In the genomic region with DNA sequence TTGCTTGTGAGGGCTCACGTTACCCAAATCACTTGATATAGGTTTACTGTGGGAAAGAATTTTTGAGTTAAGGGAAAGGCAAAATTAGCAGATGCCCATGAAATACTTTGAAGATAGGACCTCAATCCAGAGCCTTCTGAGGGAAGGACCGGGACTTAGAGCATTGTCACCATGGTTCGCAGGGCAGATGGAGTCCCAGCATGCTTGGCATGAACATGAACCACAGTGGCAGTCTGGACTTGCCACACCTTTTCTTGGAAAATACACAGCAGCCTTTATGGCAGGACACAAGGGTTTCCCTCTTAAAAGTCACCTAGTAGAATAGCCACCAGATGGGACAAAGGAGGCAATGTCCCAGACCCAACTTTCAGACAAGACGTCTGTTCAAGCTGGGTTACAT, we compare ENCODE assay signal across 16 mouse cellular contexts.
DNase-seq lines count a peak whose midpoint lies in the region; ATAC-seq lines count a peak whose summit lies in the region.
"Had no signal": no experiment of that assay in that cellular context is flagged by ENCODE, and none has a peak within 500 bp of the region (broad histone marks: within the 10 kb centered on the region; RNA-seq: fewer than 3 reads in every experiment).

No protein-coding gene starts in this region.

- no peak overlapping the region for H3K4me2 ChIP-seq in heart, embryonic 12.5 days
- H3K4me2 ChIP-seq: embryonic facial prominence, embryonic 12.5 days; forebrain, embryonic 15.5 days; heart, embryonic 13.5 days; hindbrain, embryonic 12.5 days; intestine, embryonic 15.5 days had no signal

- no peak overlapping the region for H3K27ac ChIP-seq in heart, embryonic 12.5 days (ENCODE audit: poor library complexity, severe bottlenecking)
- H3K27ac ChIP-seq: embryonic facial prominence, embryonic 12.5 days; forebrain, embryonic 15.5 days; heart, embryonic 13.5 days; hindbrain, embryonic 12.5 days; intestine, embryonic 15.5 days had no signal

- H3K36me3 ChIP-seq in heart, embryonic 12.5 days, result no peaks in the 10 kb centered on the region
- H3K36me3 ChIP-seq: embryonic facial prominence, embryonic 12.5 days; forebrain, embryonic 15.5 days; heart, embryonic 13.5 days; hindbrain, embryonic 12.5 days; intestine, embryonic 15.5 days had no signal

- H3K9me3 ChIP-seq in heart, embryonic 12.5 days (replicated peaks), result no peaks in the 10 kb centered on the region
- H3K9me3 ChIP-seq: embryonic facial prominence, embryonic 12.5 days; forebrain, embryonic 15.5 days; heart, embryonic 13.5 days; hindbrain, embryonic 12.5 days; intestine, embryonic 15.5 days had no signal

- peak; percentile 65 for DNase-seq in left cerebral cortex, postnatal 4 days
- DNase-seq in left cerebral cortex, postnatal 14 days (ENCODE audit: low spot score in 2 of 2), result no peak
- DNase-seq in cerebellum, adult 11-12 months, result peak; percentile 82
- peak; percentile 85 for DNase-seq in cerebellum, adult 9-10 months
- DNase-seq in cerebellum, postnatal 25 days, result peak; percentile 90 to 92
- DNase-seq in kidney, postnatal 14 days, result no peak
- DNase-seq in layer of hippocampus, adult 9-11 months, result no peak
- DNase-seq: adrenal gland, postnatal 10 days; heart, postnatal 36 days; kidney, adult 18-20 months had no signal

- H3K4me3 ChIP-seq in heart, embryonic 12.5 days, result no peak overlapping the region
- H3K4me3 ChIP-seq: embryonic facial prominence, embryonic 12.5 days; forebrain, embryonic 15.5 days; heart, embryonic 13.5 days; hindbrain, embryonic 12.5 days; intestine, embryonic 15.5 days had no signal

- no peaks in the 10 kb centered on the region for H3K4me1 ChIP-seq in heart, embryonic 12.5 days (replicated peaks)
- H3K4me1 ChIP-seq: embryonic facial prominence, embryonic 12.5 days; heart, embryonic 13.5 days; intestine, embryonic 15.5 days had no signal

- WGBS in heart, embryonic 12.5 days, result 83% methylated on average over 4 of the region's 4 CpGs

- no peak overlapping the region for H3K9ac ChIP-seq in heart, embryonic 12.5 days
- H3K9ac ChIP-seq: embryonic facial prominence, embryonic 12.5 days; forebrain, embryonic 15.5 days; heart, embryonic 13.5 days; hindbrain, embryonic 12.5 days; intestine, embryonic 15.5 days had no signal

- intact Hi-C loops in left cerebral cortex, postnatal 4 days (cut with DNase I), result no loop called here
- intact Hi-C loops in left cerebral cortex, postnatal 14 days (cut with DNase I), result no loop called here

- ATAC-seq in heart, embryonic 12.5 days (ENCODE audit: insufficient number of reproducible peaks, low FRiP score), result no peak
- ATAC-seq: forebrain, embryonic 15.5 days; intestine, embryonic 15.5 days had no signal

- no peaks in the 10 kb centered on the region for H3K27me3 ChIP-seq in heart, embryonic 12.5 days (replicated peaks)
- H3K27me3 ChIP-seq: embryonic facial prominence, embryonic 12.5 days; forebrain, embryonic 15.5 days; hindbrain, embryonic 12.5 days; intestine, embryonic 15.5 days had no signal

Comparison
In these comparisons a context has a peak if more than half of its experiments do, and no peak if none do; other contexts are left out.
1. DNase-seq: peak in left cerebral cortex, postnatal 4 days (single experiment), cerebellum, adult 11-12 months (single experiment), cerebellum, adult 9-10 months (single experiment) and cerebellum, postnatal 25 days (2 of 2); none in left cerebral cortex, postnatal 14 days (0 of 2), kidney, postnatal 14 days (single experiment) and layer of hippocampus, adult 9-11 months (single experiment).